Mouse (Mus musculus) A20 (cell line): Measurements from ENCODE around the gene Slc16a10.
"Not testable (repeated sequence)": the region's sequence is repeated elsewhere in the genome, so short reads cannot be mapped to it uniquely, and the experiment has no call there.

Experiments
- DNase-seq: peaks from one replicate; pipeline ENCODE4 v3.0.0-alpha.2; 2011; ENCODE audit warnings: low read depth, low spot score

Slc16a10 gene

DNA sequence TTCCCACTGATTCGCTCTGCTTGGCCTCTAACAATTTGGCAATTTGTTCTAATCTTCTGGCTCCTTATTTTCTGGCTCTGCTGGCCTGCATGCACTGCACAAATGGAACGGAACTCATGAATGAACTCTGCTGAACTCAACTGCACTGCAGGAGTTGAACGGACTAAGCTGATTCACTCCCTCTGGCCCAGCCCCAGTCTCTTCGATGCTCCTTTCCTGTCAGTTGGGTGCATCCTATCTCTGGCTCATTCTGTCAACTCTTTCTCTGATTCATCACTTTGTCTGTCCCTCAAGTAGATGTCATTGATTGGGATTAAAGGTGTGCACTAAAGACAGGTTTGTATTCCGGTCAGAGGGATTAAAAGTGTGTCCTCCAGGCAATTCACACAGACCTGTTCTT, 115.5 kb downstream of the Slc16a10 start:
- no peak for DNase-seq

DNA sequence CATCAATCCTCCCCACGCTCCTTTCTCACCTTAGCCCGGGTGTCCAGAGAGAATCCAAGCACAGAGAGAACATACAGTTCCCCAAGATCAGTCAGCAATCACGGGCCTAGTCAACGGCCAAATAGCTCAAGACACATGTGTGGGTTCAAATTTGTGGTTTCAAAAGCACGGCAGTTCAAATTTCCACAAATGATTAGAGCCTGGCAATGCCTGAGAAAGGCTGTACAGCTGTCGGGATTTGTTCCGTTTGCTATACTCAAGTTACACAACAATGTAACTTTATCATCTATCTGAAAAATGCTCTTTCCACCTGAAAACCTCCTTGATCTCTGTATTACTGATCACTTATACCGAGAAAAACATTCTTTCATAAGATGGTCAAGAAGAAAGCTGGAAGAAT, 116.5 kb downstream of the Slc16a10 start:
- no peak for DNase-seq

DNA sequence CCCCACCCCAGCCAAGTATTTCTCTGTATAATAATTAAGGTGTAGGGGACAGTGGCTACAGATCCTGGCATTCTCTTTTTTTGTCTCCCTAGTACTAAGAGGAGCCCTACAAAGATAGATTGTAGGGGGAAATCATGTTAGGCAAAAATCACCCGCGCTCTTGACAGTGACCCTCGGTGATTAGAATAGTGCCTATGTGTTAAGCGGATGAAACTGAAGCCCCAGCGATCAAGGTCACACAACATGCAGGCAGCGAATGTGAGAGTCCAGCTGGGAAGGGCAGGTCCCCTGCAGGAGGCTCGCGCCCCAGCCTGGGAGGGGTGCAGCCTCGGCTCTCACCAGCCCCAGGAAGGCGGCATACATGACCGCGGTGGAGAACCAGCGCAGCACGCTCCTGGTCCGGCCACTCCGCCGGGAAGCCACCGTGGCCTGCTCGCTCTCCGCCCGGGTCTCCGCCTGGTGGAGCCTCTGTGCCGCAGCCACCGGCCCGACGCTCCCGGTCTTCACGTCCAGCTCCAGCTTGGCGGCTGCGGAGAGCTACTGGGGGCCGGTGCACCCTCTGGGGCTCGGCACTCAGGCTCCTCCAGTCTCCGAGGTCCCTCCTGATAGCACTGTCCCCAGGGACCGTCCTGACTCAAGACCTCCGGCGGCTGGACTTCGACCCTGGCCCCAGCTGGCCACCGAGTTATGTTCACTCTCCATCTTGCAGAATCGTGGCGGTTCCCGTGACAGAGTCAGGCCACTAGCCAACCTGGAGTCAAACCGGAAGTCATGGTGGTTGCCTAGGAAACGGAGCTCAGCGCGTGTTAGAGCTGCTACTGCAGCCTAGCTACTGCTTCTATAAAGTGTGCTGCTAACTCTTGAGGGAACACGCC, 117.3 kb downstream of the Slc16a10 start, which contains the start of gene Mfsd4b1:
Gene Mfsd4b1, minus strand, starts transcription at position 715 of the 875 bp plus-strand sequence.
- DNase-seq = no peak

DNA sequence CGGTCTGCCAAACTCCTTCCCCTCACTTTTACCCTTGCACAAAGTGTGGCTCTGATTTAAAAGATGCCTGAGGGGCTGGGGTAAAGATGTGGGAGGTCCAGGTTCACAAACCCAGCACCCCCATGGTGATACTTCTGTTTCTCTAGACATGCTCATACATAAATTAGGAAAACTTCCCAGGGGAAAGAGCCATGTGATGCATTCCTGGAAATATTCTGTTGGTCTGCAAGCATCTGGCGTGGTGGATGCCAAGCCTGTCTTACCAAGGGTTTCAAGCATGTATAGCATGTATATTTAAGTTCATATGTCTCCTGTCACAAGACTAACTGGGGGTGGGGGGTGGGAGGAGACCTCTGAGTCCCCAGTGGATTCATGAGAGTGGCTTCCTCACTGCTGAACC, 121.7 kb downstream of the Slc16a10 start:
- no peak for DNase-seq

DNA sequence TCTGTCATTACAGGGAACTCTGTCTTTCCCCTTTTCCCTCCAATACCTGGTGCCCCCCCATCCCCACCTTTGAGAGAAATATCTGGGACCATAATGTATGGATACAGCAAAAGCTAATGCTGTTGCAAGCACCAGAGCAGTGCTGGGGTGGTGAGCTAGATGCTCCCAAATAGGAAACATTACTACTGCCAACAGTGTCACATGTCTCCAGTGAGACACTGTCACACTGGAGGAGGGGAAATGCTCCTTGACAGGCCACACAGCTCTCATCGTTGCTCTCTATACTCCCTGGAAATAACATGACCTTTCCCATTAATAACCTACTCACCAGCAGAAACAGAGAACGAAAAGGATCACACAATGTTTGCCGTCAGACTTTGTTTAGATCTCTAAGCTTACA, 122.6 kb downstream of the Slc16a10 start:
- DNase-seq = no peak

DNA sequence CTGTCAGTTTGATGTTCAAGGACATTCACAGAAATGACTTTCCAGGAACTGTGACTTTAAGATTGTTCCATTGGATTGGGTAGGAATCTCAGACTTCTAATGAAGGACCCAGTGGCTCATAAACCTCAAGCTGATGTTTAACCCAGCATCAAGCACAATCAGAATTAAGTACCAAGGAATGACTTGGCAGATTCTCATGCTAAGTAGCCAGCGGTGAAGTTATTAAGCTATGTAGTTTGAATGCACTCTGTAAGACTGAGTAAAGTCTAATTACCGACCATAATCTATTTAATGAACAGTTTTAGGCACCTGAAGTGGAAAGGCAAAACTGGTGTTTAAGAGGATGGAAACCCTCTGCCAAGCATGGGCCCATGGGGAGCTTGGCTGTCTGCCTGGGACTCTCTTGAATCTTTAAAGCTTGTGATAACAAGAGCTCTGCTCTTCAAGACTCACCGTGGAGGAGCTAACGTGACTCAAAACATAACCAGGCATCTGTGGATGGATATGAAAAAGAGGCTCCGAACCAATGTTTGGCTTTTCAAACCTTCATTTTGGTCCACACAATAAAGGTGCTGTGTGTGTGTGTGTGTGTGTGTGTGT, 123.7 kb downstream of the Slc16a10 start:
- no peak for DNase-seq

DNA sequence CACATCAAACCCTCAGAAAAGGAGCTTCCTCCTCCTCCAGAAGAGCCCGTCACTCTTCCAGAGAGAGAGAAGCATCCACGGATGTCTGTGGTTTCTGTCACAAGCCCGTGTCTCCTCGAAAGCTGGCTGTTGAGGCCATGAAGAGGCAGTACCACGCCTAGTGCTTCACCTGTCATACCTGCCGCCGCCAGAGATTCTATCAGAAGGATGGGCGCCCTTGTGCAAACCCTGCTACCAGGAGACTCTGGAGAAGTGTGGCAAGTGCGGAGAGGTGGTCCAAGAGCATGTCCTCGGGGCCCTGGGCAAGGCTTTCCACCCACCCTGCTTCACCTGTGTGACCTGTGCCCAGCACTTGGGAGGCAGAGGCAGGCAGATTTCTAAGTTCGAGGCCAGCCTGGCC, 132.5 kb downstream of the Slc16a10 start:
- DNase-seq = no peak

DNA sequence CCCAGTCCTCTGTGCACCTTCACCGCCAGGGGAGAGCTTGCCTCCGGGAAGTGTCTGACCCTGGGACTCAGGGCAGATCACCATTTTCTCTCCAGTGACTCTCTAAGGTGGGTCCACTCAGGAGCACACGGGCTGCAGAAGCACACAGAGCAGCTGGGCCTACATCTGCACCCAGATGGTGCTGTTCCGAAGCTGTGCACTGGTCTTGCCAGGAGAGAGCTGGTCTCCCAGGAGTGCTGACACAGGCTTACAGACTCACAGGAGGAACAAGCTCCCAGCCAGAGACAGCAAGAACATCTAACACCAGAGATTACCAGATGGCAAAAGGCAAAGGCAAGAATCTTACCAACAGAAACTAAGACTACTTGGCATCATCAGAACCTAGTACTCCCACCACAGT, 133.2 kb downstream of the Slc16a10 start:
- DNase-seq = not testable (repeated sequence)

DNA sequence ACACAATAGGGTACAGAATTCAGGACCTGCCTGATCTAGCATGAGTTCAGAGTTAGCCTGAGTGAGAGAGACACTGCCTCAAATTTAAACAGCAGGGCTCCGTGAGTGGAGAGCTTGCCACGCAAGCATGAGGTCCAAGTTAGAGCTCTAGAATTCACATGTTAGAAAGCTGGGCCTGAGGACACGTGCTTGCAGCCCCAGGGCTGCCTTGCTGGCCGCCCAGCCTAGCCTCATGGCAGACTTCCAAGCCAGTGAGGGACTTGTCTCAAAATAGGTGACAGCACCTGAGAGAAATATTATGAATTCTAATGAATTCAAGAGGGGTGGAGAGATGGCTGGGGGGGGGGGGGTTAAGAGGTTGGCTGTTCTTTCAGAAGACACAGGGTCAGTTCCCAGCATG, 134.1 kb downstream of the Slc16a10 start:
- DNase-seq = no peak

DNA sequence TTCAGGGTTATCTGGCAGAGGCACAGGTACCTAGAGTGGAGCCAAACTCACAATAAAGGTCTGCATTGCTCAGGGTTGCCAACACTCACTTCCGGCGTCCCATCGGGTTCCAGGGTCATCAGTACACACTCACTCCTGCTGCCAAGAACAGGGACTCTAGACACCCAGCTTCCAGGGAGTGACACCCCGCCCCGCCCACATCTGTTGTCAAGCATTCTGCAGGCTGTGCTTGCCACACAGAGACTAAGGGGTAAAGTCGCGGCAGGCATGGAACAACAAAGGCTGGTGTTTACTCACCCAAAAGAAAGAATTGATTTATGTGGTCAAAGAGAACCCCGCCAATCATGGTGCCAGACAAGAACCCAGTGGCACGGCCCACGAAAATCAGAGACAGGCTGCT, 135.1 kb downstream of the Slc16a10 start:
- DNase-seq = no peak

DNA sequence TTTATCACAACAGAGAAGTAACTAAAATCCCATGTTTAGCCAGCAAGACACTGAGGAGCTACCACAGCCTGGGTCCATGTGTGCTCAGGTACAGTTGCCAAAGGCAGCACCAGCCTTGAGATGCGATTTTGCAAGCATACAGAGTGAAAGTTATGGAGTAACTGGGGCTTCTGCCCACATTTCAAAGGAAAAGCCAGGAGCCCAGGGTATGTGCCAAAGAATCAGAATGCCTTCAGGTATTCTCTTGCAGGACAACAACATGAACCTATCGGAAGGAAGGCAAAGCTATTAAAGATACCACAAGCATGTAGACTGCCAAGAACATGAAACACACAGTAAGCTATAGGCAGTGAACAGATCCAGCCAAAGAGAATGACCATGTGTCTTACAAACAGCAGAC, 141.3 kb downstream of the Slc16a10 start:
- DNase-seq = no peak

DNA sequence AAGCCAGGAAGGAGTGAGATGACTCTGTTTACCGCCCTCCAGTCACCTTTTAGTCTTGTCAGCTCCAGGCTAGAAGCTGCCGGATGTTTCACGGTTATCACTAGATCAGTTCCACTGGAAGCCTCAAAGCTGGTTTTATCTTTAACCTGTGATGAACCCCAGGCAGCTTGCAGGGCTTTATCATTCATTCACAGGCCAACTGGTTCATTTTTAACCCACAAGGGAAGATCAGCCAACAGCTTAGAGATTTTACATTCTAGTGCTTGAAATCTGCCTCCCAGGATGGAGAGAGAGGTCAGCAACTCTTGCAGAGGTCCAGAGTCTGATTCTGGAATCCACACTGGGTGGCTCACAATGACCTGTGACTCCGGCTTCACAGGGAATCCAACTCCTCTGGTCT, 150.9 kb downstream of the Slc16a10 start:
- DNase-seq = no peak

DNA sequence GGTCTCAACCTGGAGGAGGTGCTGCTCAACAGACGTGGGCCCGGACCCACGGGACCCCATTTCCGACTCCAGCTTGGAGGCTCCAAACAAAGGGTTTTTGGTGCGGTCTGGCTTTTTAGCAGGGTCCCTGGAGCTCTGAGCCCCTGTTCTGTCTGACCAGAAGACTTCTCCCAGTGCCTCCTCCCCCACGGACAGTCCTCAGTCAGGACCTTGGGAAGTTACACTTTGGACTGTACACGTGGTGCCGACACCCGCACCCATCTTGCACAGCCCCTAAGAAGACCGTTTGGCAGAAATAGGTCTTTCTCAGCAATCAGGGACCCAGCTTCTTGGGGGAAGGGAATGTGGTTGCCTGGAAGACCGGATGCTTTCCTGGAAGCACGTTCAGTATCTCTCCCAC, 155.6 kb downstream of the Slc16a10 start, which contains the start of gene Mfsd4b5:
Gene Mfsd4b5, minus strand, starts transcription at position 181 of the 400 bp plus-strand sequence.
- no peak for DNase-seq
